In genomic region chr15:102296368-102297006, GRCm38 (mm10) we compare ENCODE assay signal across 9 mouse cellular contexts. TPM values are rescaled to one million over a fixed set of nuclear protein-coding genes. Genes with fewer than 3 reads are reported as not detected.
A peak's percentile ranks its signal among the peaks of the same experiment; 100 is the strongest.
DNase-seq lines count a peak whose midpoint lies in the region; ATAC-seq and TF ChIP-seq lines count a peak whose summit lies in the region.
"Had no signal": no experiment of that assay in that cellular context is flagged by ENCODE, and none has a peak within 500 bp of the region (broad histone marks: within the 10 kb centered on the region; RNA-seq: fewer than 3 reads in every experiment).

No protein-coding gene starts in this region.

- no peaks in the 10 kb centered on the region for H3K9me3 ChIP-seq in lung, embryonic 14.5 days (ENCODE audit: low read depth, low read length)
- no peaks in the 10 kb centered on the region for H3K9me3 ChIP-seq in embryonic facial prominence, embryonic 12.5 days
- no peaks in the 10 kb centered on the region for H3K9me3 ChIP-seq in intestine, postnatal 0 days (ENCODE audit: control insufficient read depth)
- no peaks in the 10 kb centered on the region for H3K9me3 ChIP-seq in neural tube, embryonic 13.5 days

- H3K4me3 ChIP-seq in lung, embryonic 14.5 days (ENCODE audit: low read depth, low read length): peak overlapping the region; percentile 65
- H3K4me3 ChIP-seq in embryonic facial prominence, embryonic 12.5 days: peak overlapping the region; percentile 82
- H3K4me3 ChIP-seq in intestine, postnatal 0 days (ENCODE audit: low read depth, low read length): peak overlapping the region; percentile 73
- peak overlapping the region; percentile 47 for H3K4me3 ChIP-seq in neural tube, embryonic 13.5 days

- ATAC-seq in lung, embryonic 14.5 days (ENCODE audit: insufficient read depth): peak; percentile 58
- peak; percentile 54 for ATAC-seq in embryonic facial prominence, embryonic 12.5 days (ENCODE audit: insufficient number of reproducible peaks, insufficient read depth, low FRiP score, low TSS enrichment)
- ATAC-seq in intestine, postnatal 0 days: no peak; the same call in 1 of the 2 replicates
- peak; percentile 61 for ATAC-seq in neural tube, embryonic 13.5 days (ENCODE audit: low read depth)
- no peak for ATAC-seq in megakaryocyte-erythroid progenitor cell, adult 5-6 weeks (replicated peaks; ENCODE audit: low FRiP score, low TSS enrichment, poor library complexity, severe bottlenecking)

- no peak overlapping the region for H3K27ac ChIP-seq in lung, embryonic 14.5 days (ENCODE audit: low read depth)
- peak overlapping the region; percentile 50; the same call in 1 of the 2 replicates for H3K27ac ChIP-seq in embryonic facial prominence, embryonic 12.5 days
- H3K27ac ChIP-seq in intestine, postnatal 0 days (ENCODE audit: low read depth, low read length): no peak overlapping the region
- no peak overlapping the region for H3K27ac ChIP-seq in neural tube, embryonic 13.5 days (replicated peaks)

- H3K9ac ChIP-seq in lung, embryonic 14.5 days: peak overlapping the region; percentile 51
- peak overlapping the region; percentile 65 for H3K9ac ChIP-seq in embryonic facial prominence, embryonic 12.5 days
- H3K9ac ChIP-seq in intestine, postnatal 0 days (ENCODE audit: low read depth, low read length): peak overlapping the region; percentile 51; the same call in 1 of the 2 replicates
- peak overlapping the region; percentile 44 for H3K9ac ChIP-seq in neural tube, embryonic 13.5 days

- peak; percentile 14 for DNase-seq in lung, embryonic 14.5 days
- DNase-seq in lung, postnatal 4 days: no peak
- no peak for DNase-seq in layer of hippocampus, adult 18-20 months (ENCODE audit: low spot score in 2 of 2)
- DNase-seq in left cerebral cortex, adult 9 months (ENCODE audit: low spot score in 2 of 2): no peak

- H3K4me2 ChIP-seq in lung, embryonic 14.5 days: peak overlapping the region; percentile 73
- peak overlapping the region; percentile 91 for H3K4me2 ChIP-seq in embryonic facial prominence, embryonic 12.5 days (replicated peaks)
- peak overlapping the region; percentile 97 for H3K4me2 ChIP-seq in intestine, postnatal 0 days (replicated peaks; ENCODE audit: low read depth)
- peak overlapping the region; percentile 75 for H3K4me2 ChIP-seq in neural tube, embryonic 13.5 days

- no peaks in the 10 kb centered on the region for H3K27me3 ChIP-seq in lung, embryonic 14.5 days (ENCODE audit: insufficient read depth, low read length)
- H3K27me3 ChIP-seq in embryonic facial prominence, embryonic 12.5 days: no peaks in the 10 kb centered on the region
- H3K27me3 ChIP-seq in intestine, postnatal 0 days (replicated peaks; ENCODE audit: control insufficient read depth, insufficient read depth, low read length): no peaks in the 10 kb centered on the region
- no peaks in the 10 kb centered on the region for H3K27me3 ChIP-seq in neural tube, embryonic 13.5 days

- 2% methylated on average over 24 of the region's 24 CpGs for WGBS in lung, embryonic 14.5 days
- WGBS in embryonic facial prominence, embryonic 12.5 days: 5% methylated on average over 24 of the region's 24 CpGs
- WGBS in intestine, postnatal 0 days: 3% methylated on average over 24 of the region's 24 CpGs
- whole genome bisulfite sequencing in neural tube, embryonic 13.5 days: 4% methylated on average over 24 of the region's 24 CpGs

- peaks cover 35% of the 10 kb centered on the region for H3K36me3 ChIP-seq in lung, embryonic 14.5 days (ENCODE audit: insufficient read depth)
- H3K36me3 ChIP-seq in embryonic facial prominence, embryonic 12.5 days: peaks cover 29% of the 10 kb centered on the region
- peaks cover 13% of the 10 kb centered on the region for H3K36me3 ChIP-seq in intestine, postnatal 0 days (ENCODE audit: control insufficient read depth, insufficient read depth)
- peaks cover 21% of the 10 kb centered on the region; the same call in 1 of the 2 replicates for H3K36me3 ChIP-seq in neural tube, embryonic 13.5 days

- H3K4me1 ChIP-seq in lung, embryonic 14.5 days (ENCODE audit: insufficient read depth): peaks cover 3% of the 10 kb centered on the region; the same call in 1 of the 2 replicates
- H3K4me1 ChIP-seq in embryonic facial prominence, embryonic 12.5 days: 0 out of 2 replicates have a peak, but pooled peaks cover 9% of the 10 kb centered on the region
- peaks cover 4% of the 10 kb centered on the region; the same call in 1 of the 2 replicates for H3K4me1 ChIP-seq in intestine, postnatal 0 days (replicated peaks; ENCODE audit: control insufficient read depth, insufficient read depth, low read length)
- peaks cover 9% of the 10 kb centered on the region for H3K4me1 ChIP-seq in neural tube, embryonic 13.5 days (replicated peaks)

- TF ChIP-seq CTCF in lung, embryonic 14.5 days (IDR thresholded peaks at IDR 0.05; ENCODE audit: low read depth): no peak
- no peak for TF ChIP-seq CTCF in intestine, postnatal 0 days (IDR thresholded peaks at IDR 0.05; ENCODE audit: low read depth)

RNA-seq across cellular contexts. Expression of gene Espl1, which starts 0.4 kb away (rescaled TPM):
- 44.1 and 45.9 TPM in 2 replicates for polyA plus RNA-seq in lung, embryonic 14.5 days (2014; fragmentation: Nextera tagmentation; extraction: Ambion mirVana)
- polyA plus RNA-seq in embryonic facial prominence, embryonic 12.5 days (2016; fragmentation: Nextera tagmentation; extraction: Ambion mirVana): 36.1 and 37.1 TPM in 2 replicates
- polyA plus RNA-seq in intestine, postnatal 0 days (2015; fragmentation: Nextera tagmentation; extraction: Ambion mirVana): 4.7 and 5.4 TPM in 2 replicates
- 5.6 and 7.5 TPM in 2 replicates for polyA plus RNA-seq in neural tube, embryonic 13.5 days (2015; fragmentation: Nextera tagmentation; extraction: Ambion mirVana)
- 1 to 10 TPM in 1 of 2 experiments, under 1 TPM in 1; 0.64 to 1.4 TPM for total RNA-seq in layer of hippocampus, adult 18-20 months (2021)
- 54.5 and 68.3 TPM in 2 replicates for total RNA-seq in megakaryocyte-erythroid progenitor cell, adult 5-6 weeks (2014; fragmentation: Nextera tagmentation)
- total RNA-seq in megakaryocyte-erythroid progenitor cell, adult 5-6 weeks (2017): 16.6 and 40.6 TPM in 2 replicates

RNA-seq across cellular contexts. Expression of gene Mfsd5, which starts 17.2 kb away (rescaled TPM):
- 63.1 and 64.0 TPM in 2 replicates for polyA plus RNA-seq in lung, embryonic 14.5 days (2014; fragmentation: Nextera tagmentation; extraction: Ambion mirVana)
- 57.9 and 60.1 TPM in 2 replicates for polyA plus RNA-seq in embryonic facial prominence, embryonic 12.5 days (2016; fragmentation: Nextera tagmentation; extraction: Ambion mirVana)
- polyA plus RNA-seq in intestine, postnatal 0 days (2015; fragmentation: Nextera tagmentation; extraction: Ambion mirVana): 80.4 and 81.1 TPM in 2 replicates
- polyA plus RNA-seq in neural tube, embryonic 13.5 days (2015; fragmentation: Nextera tagmentation; extraction: Ambion mirVana): 52.0 and 54.0 TPM in 2 replicates
- total RNA-seq in layer of hippocampus, adult 18-20 months (2021): 10 to 100 TPM; 34.6 to 38.9 TPM
- total RNA-seq in megakaryocyte-erythroid progenitor cell, adult 5-6 weeks (2014; fragmentation: Nextera tagmentation): 30.4 and 32.9 TPM in 2 replicates
- 14.2 and 19.5 TPM in 2 replicates for total RNA-seq in megakaryocyte-erythroid progenitor cell, adult 5-6 weeks (2017)

RNA-seq across cellular contexts. Expression of gene Gm9918, which starts 26.1 kb away (rescaled TPM):
- 0.38 and 0.82 TPM in 2 replicates for polyA plus RNA-seq in lung, embryonic 14.5 days (2014; fragmentation: Nextera tagmentation; extraction: Ambion mirVana)
- 0.99 and 1.1 TPM in 2 replicates for polyA plus RNA-seq in embryonic facial prominence, embryonic 12.5 days (2016; fragmentation: Nextera tagmentation; extraction: Ambion mirVana)
- polyA plus RNA-seq in intestine, postnatal 0 days (2015; fragmentation: Nextera tagmentation; extraction: Ambion mirVana): 0.07 TPM in 1 of 2 replicates, not detected in the other
- 0.14 TPM in 1 of 2 replicates, not detected in the other for polyA plus RNA-seq in neural tube, embryonic 13.5 days (2015; fragmentation: Nextera tagmentation; extraction: Ambion mirVana)
- not detected for total RNA-seq in layer of hippocampus, adult 18-20 months (2021)
- not detected in 2 replicates for total RNA-seq in megakaryocyte-erythroid progenitor cell, adult 5-6 weeks (2014; fragmentation: Nextera tagmentation)
- total RNA-seq in megakaryocyte-erythroid progenitor cell, adult 5-6 weeks (2017): not detected in 2 replicates
- total RNA-seq: megakaryocyte progenitor cell, adult 5-6 weeks had no signal

RNA-seq across cellular contexts. Expression of gene Pfdn5, which starts 29.4 kb away (rescaled TPM):
- polyA plus RNA-seq in lung, embryonic 14.5 days (2014; fragmentation: Nextera tagmentation; extraction: Ambion mirVana): 477 and 511 TPM in 2 replicates
- 433 and 448 TPM in 2 replicates for polyA plus RNA-seq in embryonic facial prominence, embryonic 12.5 days (2016; fragmentation: Nextera tagmentation; extraction: Ambion mirVana)
- 339 and 341 TPM in 2 replicates for polyA plus RNA-seq in intestine, postnatal 0 days (2015; fragmentation: Nextera tagmentation; extraction: Ambion mirVana)
- polyA plus RNA-seq in neural tube, embryonic 13.5 days (2015; fragmentation: Nextera tagmentation; extraction: Ambion mirVana): 438 and 480 TPM in 2 replicates
- total RNA-seq in layer of hippocampus, adult 18-20 months (2021): 100 to 1,000 TPM; 469 to 474 TPM
- total RNA-seq in megakaryocyte-erythroid progenitor cell, adult 5-6 weeks (2014; fragmentation: Nextera tagmentation): 210 and 293 TPM in 2 replicates
- 214 and 318 TPM in 2 replicates for total RNA-seq in megakaryocyte-erythroid progenitor cell, adult 5-6 weeks (2017)

RNA-seq across cellular contexts. Expression of gene Myg1, which starts 35.0 kb away (rescaled TPM):
- 111 and 113 TPM in 2 replicates for polyA plus RNA-seq in lung, embryonic 14.5 days (2014; fragmentation: Nextera tagmentation; extraction: Ambion mirVana)
- 113 and 114 TPM in 2 replicates for polyA plus RNA-seq in embryonic facial prominence, embryonic 12.5 days (2016; fragmentation: Nextera tagmentation; extraction: Ambion mirVana)
- polyA plus RNA-seq in intestine, postnatal 0 days (2015; fragmentation: Nextera tagmentation; extraction: Ambion mirVana): 35.8 and 41.5 TPM in 2 replicates
- polyA plus RNA-seq in neural tube, embryonic 13.5 days (2015; fragmentation: Nextera tagmentation; extraction: Ambion mirVana): 74.0 and 82.6 TPM in 2 replicates
- total RNA-seq in layer of hippocampus, adult 18-20 months (2021): 10 to 100 TPM; 69.4 to 72.5 TPM
- 85.2 and 86.5 TPM in 2 replicates for total RNA-seq in megakaryocyte-erythroid progenitor cell, adult 5-6 weeks (2014; fragmentation: Nextera tagmentation)
- 60.8 and 73.8 TPM in 2 replicates for total RNA-seq in megakaryocyte-erythroid progenitor cell, adult 5-6 weeks (2017)

Comparison
In these comparisons a context has a peak if more than half of its experiments do, and no peak if none do; other contexts are left out.
1. ATAC-seq: peak in lung, embryonic 14.5 days (single experiment), embryonic facial prominence, embryonic 12.5 days (single experiment) and neural tube, embryonic 13.5 days (single experiment); none in intestine, postnatal 0 days (single experiment) and megakaryocyte-erythroid progenitor cell, adult 5-6 weeks (single experiment).
2. Peak in every context shown above with its lines, with median percentiles within 50 percentile points of each other: H3K4me2 ChIP-seq, H3K4me3 ChIP-seq and H3K9ac ChIP-seq.